Mouse (Mus musculus): ENCODE results near the gene Adamts12.
A peak's percentile ranks its signal among the peaks of the same experiment; 100 is the strongest.

- TF ChIP-seq CTCF (IDR thresholded peaks at IDR 0.05) (peak; percentile 35), EP300 (IDR thresholded peaks at IDR 0.05) (no peak)
Measured at GRCm38 (mm10) chr15:11160759-11161158, 96.2 kb downstream of the Adamts12 start.

Measured in lung, postnatal 0 days (tissue).